8 mouse cellular contexts compared by ENCODE assay signal in genomic region chr1:74748643-74749271, GRCm38 (mm10). TPM values are rescaled to one million over a fixed set of nuclear protein-coding genes. Genes with fewer than 3 reads are reported as not detected.
DNase-seq lines count a peak whose midpoint lies in the region; ATAC-seq and TF ChIP-seq lines count a peak whose summit lies in the region.

Gene Prkag3 (minus strand): TSS chr1:74749221.

- DNase-seq in 3T3-L1 (ENCODE audit: low read depth, low spot score) (peak; percentile 68), R1 (ENCODE audit: low read depth, low spot score) (peak; percentile 85)
- peak; percentile 87 for DNase-seq in heart, embryonic 10.5 days (ENCODE audit: low spot score)
- DNase-seq in liver, postnatal 0 days: peak; percentile 70
- peak; percentile 56 for DNase-seq in urinary bladder, postnatal 25 days (ENCODE audit: low spot score)

- H3K4me2 ChIP-seq in embryonic facial prominence, embryonic 12.5 days (replicated peaks): peak within 1 kb of the TSS; percentile 50
- peak within 1 kb of the TSS; percentile 49 for H3K4me2 ChIP-seq in kidney, embryonic 14.5 days (replicated peaks; ENCODE audit: low read depth, low read length)
- H3K4me2 ChIP-seq in liver, postnatal 0 days (ENCODE audit: low read depth, low read length): peak within 1 kb of the TSS; percentile 68
- H3K4me2 ChIP-seq in neural tube, embryonic 14.5 days (ENCODE audit: low read depth, low read length): 0 out of 2 replicates have a peak within 1 kb of the TSS, but pooled peaks have one; percentile 21

- peak within 1 kb of the TSS; percentile 15; the same call in 1 of the 2 replicates for H3K4me3 ChIP-seq in embryonic facial prominence, embryonic 12.5 days
- H3K4me3 ChIP-seq in heart, embryonic 10.5 days: peak within 1 kb of the TSS; percentile 54
- peak within 1 kb of the TSS; percentile 25 for H3K4me3 ChIP-seq in kidney, embryonic 14.5 days (ENCODE audit: low read length)
- H3K4me3 ChIP-seq in liver, postnatal 0 days (ENCODE audit: low read depth, low read length): peak within 1 kb of the TSS; percentile 37
- H3K4me3 ChIP-seq in neural tube, embryonic 14.5 days (ENCODE audit: low read depth, low read length): no peak within 1 kb of the TSS

- H3K4me1 ChIP-seq in embryonic facial prominence, embryonic 12.5 days: no peaks in the 10 kb centered on the region; the same call in 1 of the 2 replicates
- peaks cover 23% of the 10 kb centered on the region for H3K4me1 ChIP-seq in heart, embryonic 10.5 days
- H3K4me1 ChIP-seq in kidney, embryonic 14.5 days (ENCODE audit: control insufficient read depth, insufficient read depth, low read length): 0 out of 2 replicates have a peak, but pooled peaks cover 3% of the 10 kb centered on the region
- H3K4me1 ChIP-seq in liver, postnatal 0 days (ENCODE audit: insufficient read depth): peaks cover 7% of the 10 kb centered on the region
- 0 out of 2 replicates have a peak, but pooled peaks cover 3% of the 10 kb centered on the region for H3K4me1 ChIP-seq in neural tube, embryonic 14.5 days (ENCODE audit: control insufficient read depth, insufficient read depth, low read length)

- no peaks in the 10 kb centered on the region for H3K9me3 ChIP-seq in embryonic facial prominence, embryonic 12.5 days
- no peaks in the 10 kb centered on the region for H3K9me3 ChIP-seq in heart, embryonic 10.5 days
- H3K9me3 ChIP-seq in kidney, embryonic 14.5 days (ENCODE audit: control insufficient read depth, low read length): no peaks in the 10 kb centered on the region
- no peaks in the 10 kb centered on the region for H3K9me3 ChIP-seq in liver, postnatal 0 days (ENCODE audit: low read length)
- no peaks in the 10 kb centered on the region for H3K9me3 ChIP-seq in neural tube, embryonic 14.5 days (ENCODE audit: control insufficient read depth, low read length)

- 7% methylated on average over 30 of the region's 30 CpGs for WGBS in embryonic facial prominence, embryonic 12.5 days
- WGBS in heart, embryonic 10.5 days: 9% methylated on average over 30 of the region's 30 CpGs
- 7% methylated on average over 30 of the region's 30 CpGs for WGBS in kidney, embryonic 14.5 days
- WGBS in liver, postnatal 0 days (ENCODE audit: insufficient replicate concordance): 7% methylated on average over 30 of the region's 30 CpGs
- WGBS in neural tube, embryonic 14.5 days: 10% methylated on average over 30 of the region's 30 CpGs

- TF ChIP-seq CTCF in liver, postnatal 0 days (IDR thresholded peaks at IDR 0.05; ENCODE audit: low read depth): peak; percentile 67

- no peak within 1 kb of the TSS for H3K9ac ChIP-seq in embryonic facial prominence, embryonic 12.5 days
- peak within 1 kb of the TSS; percentile 34; the same call in 1 of the 2 replicates for H3K9ac ChIP-seq in kidney, embryonic 14.5 days (ENCODE audit: low read depth, low read length)
- H3K9ac ChIP-seq in liver, postnatal 0 days (replicated peaks): peak within 1 kb of the TSS; percentile 50; the same call in 1 of the 2 replicates
- no peak within 1 kb of the TSS for H3K9ac ChIP-seq in neural tube, embryonic 14.5 days (replicated peaks; ENCODE audit: low read depth, low read length)

- no peaks in the 10 kb centered on the region for H3K36me3 ChIP-seq in embryonic facial prominence, embryonic 12.5 days
- no peaks in the 10 kb centered on the region for H3K36me3 ChIP-seq in heart, embryonic 10.5 days
- H3K36me3 ChIP-seq in kidney, embryonic 14.5 days (ENCODE audit: control insufficient read depth, insufficient read depth, low read length): no peaks in the 10 kb centered on the region
- H3K36me3 ChIP-seq in liver, postnatal 0 days (replicated peaks; ENCODE audit: insufficient read depth, low read length): no peaks in the 10 kb centered on the region
- no peaks in the 10 kb centered on the region for H3K36me3 ChIP-seq in neural tube, embryonic 14.5 days (ENCODE audit: control insufficient read depth, insufficient read depth, low read length)

- no peak for TF ChIP-seq EP300 in liver, postnatal 0 days (IDR thresholded peaks at IDR 0.05; ENCODE audit: low read depth)

- ATAC-seq in embryonic facial prominence, embryonic 12.5 days (ENCODE audit: insufficient number of reproducible peaks, insufficient read depth, low FRiP score, low TSS enrichment): peak; percentile 47; the same call in 1 of the 2 replicates
- peak; percentile 79 for ATAC-seq in kidney, embryonic 14.5 days (ENCODE audit: low FRiP score, low TSS enrichment)
- ATAC-seq in liver, postnatal 0 days: peak; percentile 62
- ATAC-seq in neural tube, embryonic 14.5 days (ENCODE audit: low read depth): peak; percentile 56; the same call in 1 of the 2 replicates

- H3K27ac ChIP-seq in embryonic facial prominence, embryonic 12.5 days: no peak within 1 kb of the TSS
- peak within 1 kb of the TSS; percentile 87 for H3K27ac ChIP-seq in heart, embryonic 10.5 days
- no peak within 1 kb of the TSS for H3K27ac ChIP-seq in kidney, embryonic 14.5 days (ENCODE audit: low read depth, low read length)
- H3K27ac ChIP-seq in liver, postnatal 0 days (ENCODE audit: low read depth): no peak within 1 kb of the TSS
- no peak within 1 kb of the TSS for H3K27ac ChIP-seq in neural tube, embryonic 14.5 days (ENCODE audit: low read depth, low read length)

- peaks cover 33% of the 10 kb centered on the region for H3K27me3 ChIP-seq in embryonic facial prominence, embryonic 12.5 days
- peaks cover 48% of the 10 kb centered on the region for H3K27me3 ChIP-seq in heart, embryonic 10.5 days (ENCODE audit: insufficient read depth, poor library complexity, severe bottlenecking)
- peaks cover 3% of the 10 kb centered on the region; the same call in 1 of the 2 replicates for H3K27me3 ChIP-seq in kidney, embryonic 14.5 days (ENCODE audit: control insufficient read depth, insufficient read depth, low read length)
- H3K27me3 ChIP-seq in liver, postnatal 0 days (ENCODE audit: insufficient read depth, low read length): no peaks in the 10 kb centered on the region
- H3K27me3 ChIP-seq in neural tube, embryonic 14.5 days (ENCODE audit: control insufficient read depth, insufficient read depth, low read length): 0 out of 2 replicates have a peak, but pooled peaks cover 3% of the 10 kb centered on the region

RNA-seq across cellular contexts. Expression of gene Prkag3, which starts in this region (rescaled TPM):
- polyA plus RNA-seq in embryonic facial prominence, embryonic 12.5 days (2016; fragmentation: Nextera tagmentation; extraction: Ambion mirVana): 0.47 and 0.56 TPM in 2 replicates
- polyA plus RNA-seq in heart, embryonic 10.5 days (2016; fragmentation: Nextera tagmentation; extraction: Ambion mirVana): 2.3 and 6.8 TPM in 2 replicates
- polyA plus RNA-seq in kidney, embryonic 14.5 days (2014; fragmentation: Nextera tagmentation; extraction: Ambion mirVana): 0.13 and 0.15 TPM in 2 replicates
- polyA plus RNA-seq in liver, postnatal 0 days (2015; fragmentation: Nextera tagmentation; extraction: Ambion mirVana): 0.04 and 0.11 TPM in 2 replicates
- polyA plus RNA-seq in neural tube, embryonic 14.5 days (2014; fragmentation: Nextera tagmentation; extraction: Ambion mirVana): 0.23 TPM in 1 of 2 replicates, not detected in the other

Comparison
In these comparisons a context has a peak if more than half of its experiments do, and no peak if none do; other contexts are left out.
1. Peak in ATAC-seq, H3K4me3 ChIP-seq and H3K4me2 ChIP-seq in embryonic facial prominence, embryonic 12.5 days; RNA of the gene not detected or under 1 TPM.
2. Peak in ATAC-seq, H3K4me3 ChIP-seq, H3K9ac ChIP-seq and H3K4me2 ChIP-seq in kidney, embryonic 14.5 days; RNA of the gene not detected or under 1 TPM.
3. Peak in DNase-seq, ATAC-seq, H3K4me3 ChIP-seq, H3K9ac ChIP-seq and H3K4me2 ChIP-seq in liver, postnatal 0 days; RNA of the gene not detected or under 1 TPM.
4. Peak in ATAC-seq and H3K4me2 ChIP-seq in neural tube, embryonic 14.5 days; RNA of the gene not detected or under 1 TPM.